Mouse (Mus musculus): ENCODE measurements around the gene Nags. TPM values are rescaled to one million over a fixed set of nuclear protein-coding genes. Genes with fewer than 3 reads are reported as not detected.

Nags gene
- total RNA-seq, 1 experiment from 2014 or later = 1.7 TPM

Other genes starting within 250 kb of the Nags start
- not detected in 2 replicates for gene Sost, start 178.5 kb upstream of the Nags start, total RNA-seq (2017)
- gene Cfap97d1, start 161.2 kb upstream of the Nags start, total RNA-seq (2017) = not detected in 2 replicates
- gene Dusp3, start 158.5 kb upstream of the Nags start, total RNA-seq (2017) = 2.0 and 6.6 TPM in 2 replicates
- not detected in 2 replicates for gene Mpp3, start 117.1 kb upstream of the Nags start, total RNA-seq (2017)
- 0.10 and 0.78 TPM in 2 replicates for gene Cd300lg, start 104.0 kb upstream of the Nags start, total RNA-seq (2017)
- 0.50 and 0.58 TPM in 2 replicates for gene Mpp2, start 57.0 kb upstream of the Nags start, total RNA-seq (2017)
- not detected in 2 replicates for gene Ppy, start 44.2 kb upstream of the Nags start, total RNA-seq (2017)
- not detected in 2 replicates for gene Pyy, start 37.7 kb upstream of the Nags start, total RNA-seq (2017)
- 11.3 and 21.5 TPM in 2 replicates for gene Tmem101, start 10.9 kb downstream of the Nags start, total RNA-seq (2017)
- 62.2 and 71.8 TPM in 2 replicates for gene Lsm12, start 39.8 kb downstream of the Nags start, total RNA-seq (2017)
- 45.2 and 51.6 TPM in 2 replicates for gene G6pc3, start 44.1 kb downstream of the Nags start, total RNA-seq (2017)
- 20.7 and 26.0 TPM in 2 replicates for gene Hdac5, start 84.7 kb downstream of the Nags start, total RNA-seq (2017)
- 4.8 and 5.3 TPM in 2 replicates for gene BC030867, start 103.4 kb downstream of the Nags start, total RNA-seq (2017)
- 0.18 and 1.5 TPM in 2 replicates for gene Asb16, start 123.2 kb downstream of the Nags start, total RNA-seq (2017)
- 24.4 and 27.5 TPM in 2 replicates for gene Tmub2, start 139.4 kb downstream of the Nags start, total RNA-seq (2017)
- gene Atxn7l3, start 151.1 kb downstream of the Nags start, total RNA-seq (2017) = 19.4 and 30.4 TPM in 2 replicates
- gene Ubtf, start 174.2 kb downstream of the Nags start, total RNA-seq (2017) = 173 and 184 TPM in 2 replicates
- gene Slc4a1, start 220.7 kb downstream of the Nags start, total RNA-seq (2017) = 0.78 and 2.9 TPM in 2 replicates
- gene Rundc3a, start 247.9 kb downstream of the Nags start, total RNA-seq (2017) = 1.1 TPM in 1 of 2 replicates, not detected in the other

Data from common myeloid progenitor, adult 5-6 weeks (primary cell).